Mouse (Mus musculus) midbrain, postnatal 0 days (tissue): Measurements from ENCODE around the gene Crebl2. TPM values are rescaled to one million over a fixed set of nuclear protein-coding genes. Genes with fewer than 3 reads are reported as not detected.

ENCODE experiments used
- ATAC-seq: fragments of 200-750 bp; cut with Nextera tagmentation; 2 replicates; pipeline ENCODE4 v1.8.0; 2017; ENCODE audit warnings: moderate number of reproducible peaks, mild to moderate bottlenecking, moderate TSS enrichment, moderate library complexity; ENCODE audit not compliant: low FRiP score
- DNase-seq: peaks from one replicate; pipeline ENCODE4 v3.0.0-alpha.2; 2015; ENCODE audit warnings: low spot score
- H3K27ac ChIP-seq: fragments of 300-500 bp; sonication (generic); 2 replicates; pipeline ENCODE4 v1.5.1; 2014; ENCODE audit warnings: low read depth, mild to moderate bottlenecking, low read length, mixed read lengths
- H3K27me3 ChIP-seq: fragments of 300-500 bp; sonication (generic); 2 replicates; pipeline ENCODE4 v1.6.1; 2014; ENCODE audit warnings: low read length, control low read depth, mixed read lengths; ENCODE audit not compliant: insufficient read depth
- H3K36me3 ChIP-seq: fragments of 300-500 bp; sonication (generic); 2 replicates; pipeline ENCODE4 v1.6.1; 2014; ENCODE audit warnings: low read length, control low read depth, mixed read lengths; ENCODE audit not compliant: insufficient read depth
- H3K4me1 ChIP-seq: fragments of 300-500 bp; sonication (generic); 2 replicates; pipeline ENCODE4 v1.6.1; 2014; ENCODE audit warnings: mild to moderate bottlenecking, control low read depth, antibody characterized with exemption, low read length, mixed read lengths; ENCODE audit not compliant: insufficient read depth
- H3K4me2 ChIP-seq: fragments of 300-500 bp; sonication (generic); 2 replicates; pipeline ENCODE4 v1.6.1; 2014; ENCODE audit warnings: low read depth, mild to moderate bottlenecking, low read length, mixed read lengths; ENCODE audit not compliant: poor library complexity, severe bottlenecking
- H3K4me3 ChIP-seq: fragments of 300-500 bp; sonication (generic); 2 replicates; pipeline ENCODE4 v1.5.1; 2014; ENCODE audit warnings: low read depth, mild to moderate bottlenecking, low read length, moderate library complexity
- H3K9ac ChIP-seq: fragments of 300-500 bp; sonication (generic); replicated peaks from 2 replicates; pipeline ENCODE4 v1.6.1; 2014; ENCODE audit warnings: mild to moderate bottlenecking, low read length, moderate library complexity, mixed read lengths; ENCODE audit not compliant: poor library complexity, severe bottlenecking
- H3K9me3 ChIP-seq: fragments of 300-500 bp; sonication (generic); 2 replicates; pipeline ENCODE4 v1.6.1; 2016; ENCODE audit warnings: low read length, control low read depth
- CTCF ChIP-seq: IDR thresholded peaks from 2 replicates; pipeline ENCODE4 v1.5.1; 2016; ENCODE audit warnings: antibody characterized with exemption, mild to moderate bottlenecking
- WGBS: fragments of 180-500 bp; shearing (Covaris S2); extraction: QIAGEN DNeasy Blood & Tissue Kit; methylation state at CpG from one replicate; pipeline ENCODE4 v1.1.7; 2014; 5-methylcytosine and 5-hydroxymethylcytosine counted together
- polyA plus RNA-seq: library from polyadenylated mRNA; unstranded; fragments of >200 nt; fragmentation: Nextera tagmentation; extraction: Ambion mirVana; gene quantifications from 2 replicates; pipeline ENCODE4 v1.2.1, GENCODE M21; 2015
- total RNA-seq: library from RNA; depleted of rRNA; stranded (reverse); fragments of >200 nt; gene quantifications from 2 replicates; pipeline ENCODE4 v1.2.3, GENCODE M21; 2014; rRNA removed

Crebl2 gene
- total RNA-seq (7.0 and 10.0 TPM in 2 replicates), polyA plus RNA-seq (2.6 and 3.5 TPM in 2 replicates)

- peak; percentile 38; the same call in 1 of the 2 replicates for TF ChIP-seq CTCF
- H3K4me3 ChIP-seq: peak within 1 kb of the TSS; percentile 77
- peak within 1 kb of the TSS; percentile 90 for H3K27ac ChIP-seq
- H3K4me1 ChIP-seq: no peaks in the 10 kb centered on the region
- H3K4me2 ChIP-seq: peak within 1 kb of the TSS; percentile 79
- WGBS: under 1% methylated on average over 45 of the region's 58 CpGs
- no peaks in the 10 kb centered on the region for H3K36me3 ChIP-seq
- no peaks in the 10 kb centered on the region for H3K9me3 ChIP-seq
- DNase-seq: peak; percentile 100
- H3K9ac ChIP-seq: peak within 1 kb of the TSS; percentile 86
- no peaks in the 10 kb centered on the region for H3K27me3 ChIP-seq
- ATAC-seq: peak; percentile 97
Measured at GRCm38 (mm10) chr6:134829786-134830700, at the start of gene Crebl2. Gene Crebl2 (plus strand): TSS chr6:134830154.

- WGBS: 73% methylated on average over 7 of the region's 7 CpGs
- DNase-seq (no peak), ATAC-seq (no peak)
- H3K4me3 ChIP-seq: no peak overlapping the region
- no peaks in the 10 kb centered on the region for H3K36me3 ChIP-seq
- H3K4me1 ChIP-seq: no peaks in the 10 kb centered on the region
- H3K27ac ChIP-seq: no peak overlapping the region
- H3K9me3 ChIP-seq: no peaks in the 10 kb centered on the region
- no peaks in the 10 kb centered on the region for H3K27me3 ChIP-seq
- no peak overlapping the region for H3K4me2 ChIP-seq
- H3K9ac ChIP-seq: no peak overlapping the region
- TF ChIP-seq CTCF: no peak
Measured at GRCm38 (mm10) chr6:134781494-134781913, 48.5 kb upstream of the Crebl2 start.

- Histone ChIP-seq H3K4me2 (no peak overlapping the region), H3K9ac (no peak overlapping the region), H3K4me1 (no peaks in the 10 kb centered on the region), H3K36me3 (no peaks in the 10 kb centered on the region), H3K9me3 (no peaks in the 10 kb centered on the region), H3K27me3 (no peaks in the 10 kb centered on the region), H3K4me3 (no peak overlapping the region), H3K27ac (no peak overlapping the region)
- ATAC-seq (no peak), DNase-seq (no peak)
- no peak for TF ChIP-seq CTCF
- WGBS: 73% methylated on average over 7 of the region's 7 CpGs
Measured at GRCm38 (mm10) chr6:134782900-134783299, 47.1 kb upstream of the Crebl2 start.

DNA sequence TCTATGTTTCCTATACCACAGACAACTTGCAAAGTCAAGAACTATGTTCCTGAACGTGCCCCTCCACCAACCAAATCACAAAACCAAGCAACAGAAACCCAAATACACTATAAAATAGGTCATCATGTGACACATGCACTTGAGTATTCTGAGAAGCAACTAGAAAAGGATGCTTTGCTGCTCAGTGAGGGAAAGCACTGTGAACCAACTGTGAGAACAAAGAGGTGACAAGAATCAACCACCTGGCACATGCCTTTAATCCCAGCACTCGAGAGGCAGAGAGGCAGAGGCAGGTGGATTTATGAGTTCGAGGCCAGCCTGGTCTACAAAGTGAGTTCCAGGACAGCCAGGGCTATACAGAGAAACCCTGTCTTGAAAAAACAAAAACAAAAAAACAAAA, 43.5 kb upstream of the Crebl2 start:
- Histone ChIP-seq H3K27ac (no peak overlapping the region), H3K4me1 (no peaks in the 10 kb centered on the region), H3K4me3 (no peak overlapping the region), H3K36me3 (no peaks in the 10 kb centered on the region), H3K27me3 (no peaks in the 10 kb centered on the region), H3K4me2 (no peak overlapping the region), H3K9me3 (no peaks in the 10 kb centered on the region), H3K9ac (no peak overlapping the region)
- 72% methylated on average over 3 of the region's 3 CpGs for WGBS
- ATAC-seq (no peak), DNase-seq (no peak)
- TF ChIP-seq CTCF: no peak

- no peaks in the 10 kb centered on the region; the same call in 1 of the 2 replicates for H3K27me3 ChIP-seq
Measured at GRCm38 (mm10) chr6:134789100-134789499, 40.9 kb upstream of the Crebl2 start.

More at GRCm38 (mm10) chr6:134789100-134789499, 40.9 kb upstream of the Crebl2 start:
- 0 out of 2 replicates have a peak, but pooled peaks cover 6% of the 10 kb centered on the region for H3K4me1 ChIP-seq
- H3K9me3 ChIP-seq: no peaks in the 10 kb centered on the region
- no peak for ATAC-seq
- H3K36me3 ChIP-seq: no peaks in the 10 kb centered on the region
- no peak overlapping the region for H3K9ac ChIP-seq
- H3K27ac ChIP-seq: no peak overlapping the region
- no peak overlapping the region for H3K4me3 ChIP-seq
- DNase-seq: no peak
- no peak for TF ChIP-seq CTCF
- 65% methylated on average over 6 of the region's 6 CpGs for WGBS
- no peak overlapping the region for H3K4me2 ChIP-seq
